Comparison of ENCODE assay signal across 9 mouse cellular contexts in the genomic region with DNA sequence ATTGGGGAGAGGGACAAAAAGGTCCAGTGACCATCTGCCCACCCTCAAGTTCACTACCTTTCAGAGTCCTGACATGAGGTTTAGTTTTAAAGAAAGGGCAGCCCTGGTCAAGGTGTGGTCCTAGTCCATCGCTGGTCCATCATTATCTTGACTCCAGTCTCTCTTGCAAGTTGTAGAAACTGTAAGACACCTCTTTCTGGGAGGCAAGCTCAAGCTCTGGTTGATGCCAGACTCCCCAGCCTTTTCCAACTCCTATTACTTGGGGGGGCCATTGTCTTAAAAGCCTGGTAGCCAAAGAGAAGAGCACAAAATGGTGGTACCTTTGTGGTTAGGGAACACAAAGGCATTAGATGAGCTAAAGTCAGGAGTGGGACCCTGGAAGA. TPM values are rescaled to one million over a fixed set of nuclear protein-coding genes. Genes with fewer than 3 reads are reported as not detected.
DNase-seq lines count a peak whose midpoint lies in the region; ATAC-seq and TF ChIP-seq lines count a peak whose summit lies in the region.
"Had no signal": no experiment of that assay in that cellular context is flagged by ENCODE, and none has a peak within 500 bp of the region (broad histone marks: within the 10 kb centered on the region; RNA-seq: fewer than 3 reads in every experiment).

No protein-coding gene starts in this region.

- no peak overlapping the region for H3K9ac ChIP-seq in heart, postnatal 0 days (replicated peaks; ENCODE audit: low read depth, low read length)
- no peak overlapping the region for H3K9ac ChIP-seq in heart, embryonic 12.5 days
- H3K9ac ChIP-seq in liver, embryonic 11.5 days (ENCODE audit: low read depth, low read length), result no peak overlapping the region
- no peak overlapping the region for H3K9ac ChIP-seq in hindbrain, embryonic 16.5 days (ENCODE audit: low read depth, low read length)
- H3K9ac ChIP-seq in midbrain, embryonic 14.5 days (replicated peaks; ENCODE audit: low read length), result no peak overlapping the region

- H3K4me1 ChIP-seq in heart, postnatal 0 days (ENCODE audit: control insufficient read depth, insufficient read depth), result peaks cover 20% of the 10 kb centered on the region
- peaks cover 22% of the 10 kb centered on the region for H3K4me1 ChIP-seq in heart, embryonic 12.5 days (replicated peaks)
- peaks cover 11% of the 10 kb centered on the region for H3K4me1 ChIP-seq in liver, embryonic 11.5 days (replicated peaks; ENCODE audit: control insufficient read depth, insufficient read depth, low read length)
- H3K4me1 ChIP-seq in hindbrain, embryonic 16.5 days (ENCODE audit: control insufficient read depth, insufficient read depth, low read depth, low read length), result peaks cover 23% of the 10 kb centered on the region
- H3K4me1 ChIP-seq in midbrain, embryonic 14.5 days (ENCODE audit: control insufficient read depth, insufficient read depth, low read length), result peaks cover 15% of the 10 kb centered on the region

- ATAC-seq in heart, postnatal 0 days (ENCODE audit: insufficient read depth, low read depth), result no peak
- ATAC-seq in heart, embryonic 12.5 days (ENCODE audit: insufficient number of reproducible peaks, low FRiP score), result no peak
- ATAC-seq in liver, embryonic 11.5 days (replicated peaks; ENCODE audit: low FRiP score), result no peak
- no peak for ATAC-seq in hindbrain, embryonic 16.5 days
- ATAC-seq in midbrain, embryonic 14.5 days (ENCODE audit: low FRiP score, low TSS enrichment), result no peak

- no peak for TF ChIP-seq EP300 in heart, postnatal 0 days (IDR thresholded peaks at IDR 0.05; ENCODE audit: low read depth)

- H3K4me2 ChIP-seq in heart, postnatal 0 days (ENCODE audit: low read depth, low read length), result no peak overlapping the region
- H3K4me2 ChIP-seq in heart, embryonic 12.5 days, result no peak overlapping the region
- peak overlapping the region; percentile 91 for H3K4me2 ChIP-seq in liver, embryonic 11.5 days
- no peak overlapping the region for H3K4me2 ChIP-seq in hindbrain, embryonic 16.5 days (ENCODE audit: low read length)
- H3K4me2 ChIP-seq in midbrain, embryonic 14.5 days (ENCODE audit: low read length), result no peak overlapping the region

- peaks cover 7% of the 10 kb centered on the region; the same call in 1 of the 2 replicates for H3K36me3 ChIP-seq in heart, postnatal 0 days (replicated peaks; ENCODE audit: control insufficient read depth, insufficient read depth, low read length)
- peaks cover 8% of the 10 kb centered on the region for H3K36me3 ChIP-seq in heart, embryonic 12.5 days
- H3K36me3 ChIP-seq in liver, embryonic 11.5 days (ENCODE audit: control insufficient read depth, insufficient read depth, low read length), result no peaks in the 10 kb centered on the region
- H3K36me3 ChIP-seq in hindbrain, embryonic 16.5 days (ENCODE audit: control insufficient read depth, insufficient read depth, low read length), result no peaks in the 10 kb centered on the region; the same call in 1 of the 2 replicates
- H3K36me3 ChIP-seq in midbrain, embryonic 14.5 days (ENCODE audit: control insufficient read depth, insufficient read depth, low read length), result peaks cover 6% of the 10 kb centered on the region; the same call in 1 of the 2 replicates

- no peaks in the 10 kb centered on the region for H3K27me3 ChIP-seq in heart, postnatal 0 days (ENCODE audit: control insufficient read depth, insufficient read depth, low read length)
- no peaks in the 10 kb centered on the region for H3K27me3 ChIP-seq in heart, embryonic 12.5 days (replicated peaks)
- no peaks in the 10 kb centered on the region for H3K27me3 ChIP-seq in liver, embryonic 11.5 days (replicated peaks; ENCODE audit: control insufficient read depth, insufficient read depth, low read length)
- H3K27me3 ChIP-seq in hindbrain, embryonic 16.5 days (replicated peaks; ENCODE audit: control insufficient read depth, insufficient read depth, low read length), result no peaks in the 10 kb centered on the region
- no peaks in the 10 kb centered on the region for H3K27me3 ChIP-seq in midbrain, embryonic 14.5 days (ENCODE audit: control insufficient read depth, insufficient read depth, low read length)
- H3K27me3 ChIP-seq: forebrain, embryonic 13.5 days had no signal

- H3K27ac ChIP-seq in heart, postnatal 0 days (ENCODE audit: low read depth), result peak overlapping the region; percentile 41; the same call in 1 of the 2 replicates
- no peak overlapping the region for H3K27ac ChIP-seq in heart, embryonic 12.5 days (ENCODE audit: poor library complexity, severe bottlenecking)
- H3K27ac ChIP-seq in liver, embryonic 11.5 days (ENCODE audit: low read depth, low read length), result no peak overlapping the region
- H3K27ac ChIP-seq in hindbrain, embryonic 16.5 days (ENCODE audit: low read depth, low read length), result peak overlapping the region; percentile 49; the same call in 1 of the 2 replicates
- peak overlapping the region; percentile 49; the same call in 1 of the 2 replicates for H3K27ac ChIP-seq in midbrain, embryonic 14.5 days (replicated peaks; ENCODE audit: low read depth, low read length)
- H3K27ac ChIP-seq: forebrain, embryonic 13.5 days had no signal

- H3K4me3 ChIP-seq in heart, postnatal 0 days (ENCODE audit: low read depth, low read length), result no peak overlapping the region
- H3K4me3 ChIP-seq in heart, embryonic 12.5 days, result no peak overlapping the region
- H3K4me3 ChIP-seq in liver, embryonic 11.5 days (ENCODE audit: low read depth, low read length), result no peak overlapping the region
- no peak overlapping the region for H3K4me3 ChIP-seq in hindbrain, embryonic 16.5 days (ENCODE audit: low read length)
- H3K4me3 ChIP-seq in midbrain, embryonic 14.5 days (replicated peaks; ENCODE audit: low read depth, low read length), result no peak overlapping the region

- no peak for TF ChIP-seq CTCF in heart, postnatal 0 days (IDR thresholded peaks at IDR 0.05; ENCODE audit: low read depth)

- WGBS in heart, postnatal 0 days, result 82% methylated on average over 1 of the region's 1 CpGs
- 68% methylated on average over 1 of the region's 1 CpGs for WGBS in heart, embryonic 12.5 days
- 77% methylated on average over 1 of the region's 1 CpGs for WGBS in liver, embryonic 11.5 days
- 95% methylated on average over 1 of the region's 1 CpGs for WGBS in hindbrain, embryonic 16.5 days
- 89% methylated on average over 1 of the region's 1 CpGs for WGBS in midbrain, embryonic 14.5 days

- no peaks in the 10 kb centered on the region for H3K9me3 ChIP-seq in heart, postnatal 0 days (replicated peaks; ENCODE audit: control insufficient read depth, low read length)
- H3K9me3 ChIP-seq in heart, embryonic 12.5 days (replicated peaks), result no peaks in the 10 kb centered on the region
- no peaks in the 10 kb centered on the region for H3K9me3 ChIP-seq in liver, embryonic 11.5 days (ENCODE audit: control insufficient read depth, low read length)
- no peaks in the 10 kb centered on the region for H3K9me3 ChIP-seq in hindbrain, embryonic 16.5 days (ENCODE audit: control insufficient read depth, low read length)
- no peaks in the 10 kb centered on the region for H3K9me3 ChIP-seq in midbrain, embryonic 14.5 days (ENCODE audit: control insufficient read depth, low read length)
- H3K9me3 ChIP-seq: forebrain, embryonic 13.5 days had no signal

- DNase-seq in heart, postnatal 0 days (ENCODE audit: low spot score), result no peak
- DNase-seq in liver, embryonic 11.5 days (ENCODE audit: low spot score), result no peak
- DNase-seq in liver, result no peak
- no peak for DNase-seq in midbrain, embryonic 14.5 days
- DNase-seq in thymus, postnatal 0 days (ENCODE audit: low spot score), result no peak
- no peak for DNase-seq in heart, postnatal 4 days

RNA-seq across cellular contexts. Expression of a gene that starts 1.3 kb away (rescaled TPM):
- total RNA-seq in heart, postnatal 0 days (2014; rRNA removed; ENCODE audit: low replicate concordance), result 33.4 and 37.4 TPM in 2 replicates
- polyA plus RNA-seq in heart, postnatal 0 days (2015; fragmentation: Nextera tagmentation; extraction: Ambion mirVana), result 10.8 and 11.2 TPM in 2 replicates
- 20.2 and 20.7 TPM in 2 replicates for polyA plus RNA-seq in heart, embryonic 12.5 days (2016; fragmentation: Nextera tagmentation; extraction: Ambion mirVana)
- 19.1 and 20.7 TPM in 2 replicates for polyA plus RNA-seq in liver, embryonic 11.5 days (2014; fragmentation: Nextera tagmentation; extraction: Ambion mirVana)
- polyA plus RNA-seq in hindbrain, embryonic 16.5 days (2015; fragmentation: Nextera tagmentation; extraction: Ambion mirVana), result 12.6 and 13.6 TPM in 2 replicates
- 19.7 and 24.1 TPM in 2 replicates for polyA plus RNA-seq in midbrain, embryonic 14.5 days (2014; fragmentation: Nextera tagmentation; extraction: Ambion mirVana)
- polyA plus RNA-seq in thymus, postnatal 0 days (2015; fragmentation: Nextera tagmentation; extraction: Ambion mirVana), result 12.0 and 14.6 TPM in 2 replicates
- 10 to 100 TPM; 44.9 to 49.5 TPM for total RNA-seq in heart, postnatal 4 days (2021)

Comparison
In these comparisons a context has a peak if more than half of its experiments do, and no peak if none do; other contexts are left out.
1. H3K27ac ChIP-seq: peak in heart, postnatal 0 days (single experiment), hindbrain, embryonic 16.5 days (single experiment) and midbrain, embryonic 14.5 days (single experiment); none in heart, embryonic 12.5 days (single experiment) and liver, embryonic 11.5 days (single experiment).